Mouse (Mus musculus): ENCODE data around the gene Trpm5. TPM values are rescaled to one million over a fixed set of nuclear protein-coding genes. Genes with fewer than 3 reads are reported as not detected.

Trpm5 gene
- polyA plus RNA-seq (2015; fragmentation: Nextera tagmentation; extraction: Ambion mirVana) = 0.13 and 0.42 TPM in 2 replicates

DNA sequence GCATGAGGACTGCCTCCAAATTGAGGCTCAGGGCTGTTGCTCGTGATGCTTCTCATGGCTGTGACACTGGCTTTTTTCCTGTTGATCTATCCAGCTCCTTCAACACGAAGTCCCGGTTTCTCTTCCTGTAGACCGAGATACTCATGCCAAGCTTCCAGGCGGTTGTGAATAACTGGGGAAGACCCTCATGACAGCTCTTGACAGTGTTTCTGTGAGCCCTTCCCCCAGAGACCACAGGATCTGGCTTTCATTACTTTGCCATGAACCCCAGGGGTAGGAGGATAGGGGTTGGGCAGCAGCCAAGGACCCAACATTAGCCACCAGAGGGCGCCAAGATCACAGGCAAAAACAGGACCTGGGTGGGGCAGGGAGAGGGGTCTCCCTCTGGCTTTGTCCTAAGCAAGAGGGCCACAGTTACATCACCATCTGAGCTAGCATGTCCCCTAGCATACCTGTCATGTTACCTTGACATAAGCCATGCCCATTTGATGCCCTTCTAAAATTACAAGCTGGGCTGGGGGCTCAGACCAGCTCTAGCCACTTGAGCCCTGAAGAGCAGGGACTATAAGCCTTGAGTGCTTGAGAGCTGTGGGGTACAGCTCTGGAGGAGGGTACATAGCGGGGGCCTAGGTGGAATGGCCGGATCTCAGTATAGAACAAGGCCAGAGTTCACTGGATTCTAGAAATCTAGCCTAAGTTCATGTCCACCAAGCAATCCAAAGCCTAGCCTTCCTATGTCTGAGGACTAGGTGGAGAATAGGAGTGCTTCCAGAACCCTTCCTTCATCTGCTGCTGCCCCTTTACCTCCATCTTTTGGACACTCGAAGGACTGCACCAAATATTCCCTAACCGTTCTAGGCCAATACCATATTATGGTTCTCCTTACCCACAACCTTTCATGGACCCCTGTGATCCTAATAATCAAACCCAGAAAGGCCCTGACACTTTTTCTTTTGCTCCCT, at the start of gene Trpm5:
Gene Trpm5, minus strand, starts transcription at position 51 of the 962 bp plus-strand sequence.
- no peak within 1 kb of the TSS for H3K4me3 ChIP-seq (ENCODE audit: low read depth, low read length)
- H3K4me2 ChIP-seq (ENCODE audit: low read depth, low read length) = no peak within 1 kb of the TSS
- 42% methylated on average over 10 of the region's 10 CpGs for WGBS (ENCODE audit: insufficient replicate concordance)
- no peaks in the 10 kb centered on the region for H3K4me1 ChIP-seq (ENCODE audit: insufficient read depth)
- ATAC-seq = no peak
- H3K36me3 ChIP-seq (replicated peaks; ENCODE audit: insufficient read depth, low read length) = no peaks in the 10 kb centered on the region
- no peak within 1 kb of the TSS for H3K9ac ChIP-seq (replicated peaks)
- TF ChIP-seq CTCF (IDR thresholded peaks at IDR 0.05; ENCODE audit: low read depth) = peak; percentile 85
- no peak for TF ChIP-seq EP300 (IDR thresholded peaks at IDR 0.05; ENCODE audit: low read depth)
- DNase-seq = peak; percentile 72
- H3K27ac ChIP-seq (ENCODE audit: low read depth) = no peak within 1 kb of the TSS
- 0 out of 2 replicates have a peak, but pooled peaks cover 7% of the 10 kb centered on the region for H3K27me3 ChIP-seq (ENCODE audit: insufficient read depth, low read length)
- H3K9me3 ChIP-seq (ENCODE audit: low read length) = no peaks in the 10 kb centered on the region

GRCm38 (mm10) chr7:143142680-143143079, 48.2 kb upstream of the Trpm5 start:
- 63% methylated on average over 2 of the region's 2 CpGs for WGBS (ENCODE audit: insufficient replicate concordance)
- no peak overlapping the region for H3K4me2 ChIP-seq (ENCODE audit: low read depth, low read length)
- no peak overlapping the region for H3K27ac ChIP-seq (ENCODE audit: low read depth)
- no peaks in the 10 kb centered on the region for H3K36me3 ChIP-seq (replicated peaks; ENCODE audit: insufficient read depth, low read length)
- H3K9me3 ChIP-seq (ENCODE audit: low read length) = no peaks in the 10 kb centered on the region
- DNase-seq (no peak), ATAC-seq (no peak)
- TF ChIP-seq EP300 (IDR thresholded peaks at IDR 0.05; ENCODE audit: low read depth) (no peak), CTCF (IDR thresholded peaks at IDR 0.05; ENCODE audit: low read depth) (no peak)
- no peaks in the 10 kb centered on the region for H3K27me3 ChIP-seq (ENCODE audit: insufficient read depth, low read length)
- H3K4me1 ChIP-seq (ENCODE audit: insufficient read depth) = no peaks in the 10 kb centered on the region
- no peak overlapping the region for H3K9ac ChIP-seq (replicated peaks)
- H3K4me3 ChIP-seq (ENCODE audit: low read depth, low read length) = no peak overlapping the region

GRCm38 (mm10) chr7:143139932-143140331, 45.5 kb upstream of the Trpm5 start:
- DNase-seq (no peak), ATAC-seq (no peak)
- Histone ChIP-seq H3K27me3 (ENCODE audit: insufficient read depth, low read length) (no peaks in the 10 kb centered on the region), H3K9ac (replicated peaks) (no peak overlapping the region), H3K4me2 (ENCODE audit: low read depth, low read length) (no peak overlapping the region), H3K9me3 (ENCODE audit: low read length) (no peaks in the 10 kb centered on the region), H3K4me1 (ENCODE audit: insufficient read depth) (no peaks in the 10 kb centered on the region), H3K27ac (ENCODE audit: low read depth) (no peak overlapping the region), H3K4me3 (ENCODE audit: low read depth, low read length) (no peak overlapping the region), H3K36me3 (replicated peaks; ENCODE audit: insufficient read depth, low read length) (no peaks in the 10 kb centered on the region)
- TF ChIP-seq CTCF (IDR thresholded peaks at IDR 0.05; ENCODE audit: low read depth) (no peak), EP300 (IDR thresholded peaks at IDR 0.05; ENCODE audit: low read depth) (no peak)
- WGBS (ENCODE audit: insufficient replicate concordance) = 63% methylated on average over 4 of the region's 4 CpGs

DNA sequence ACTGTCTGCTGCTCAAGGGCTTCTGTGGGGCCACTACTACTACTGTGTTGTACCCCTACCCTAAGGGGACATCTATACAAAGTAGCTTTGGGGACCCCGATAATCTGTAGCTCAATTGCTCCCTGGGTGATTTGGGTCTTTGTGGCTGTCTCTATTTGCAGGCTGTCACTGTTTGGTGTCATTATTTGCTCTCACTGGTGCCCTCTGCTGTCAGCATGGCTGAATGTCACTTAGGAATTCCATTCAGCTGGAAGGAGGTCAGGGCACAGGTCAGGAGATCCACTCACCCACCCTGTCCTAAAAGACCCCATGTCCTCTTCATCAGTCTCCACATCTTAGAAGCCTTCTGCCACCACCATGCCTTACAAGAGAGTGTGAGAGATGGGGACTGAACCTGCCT, 44.3 kb upstream of the Trpm5 start:
- no peak for ATAC-seq

DNA sequence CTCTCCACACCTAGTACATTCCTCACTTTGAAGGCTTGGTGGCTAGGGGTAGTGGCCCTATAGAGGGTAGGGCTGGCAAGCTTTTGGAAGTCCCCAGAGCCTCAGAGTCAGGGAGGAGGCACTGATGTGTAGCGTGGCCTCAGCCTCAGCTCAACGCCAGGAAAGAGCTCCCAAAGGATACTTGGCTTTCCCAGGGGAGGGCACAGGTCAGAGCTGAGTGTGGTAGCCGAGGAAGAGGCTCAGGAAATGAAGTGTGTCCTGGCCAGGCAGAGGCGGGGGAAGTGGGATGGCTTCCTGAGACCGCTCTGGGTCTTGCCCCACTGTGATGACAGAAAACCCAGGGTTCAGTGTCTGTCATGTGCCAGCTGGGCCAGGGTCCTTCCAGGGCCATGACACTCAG, 42.1 kb upstream of the Trpm5 start:
- no peak for DNase-seq
- ATAC-seq = no peak
- 46% methylated on average over 5 of the region's 5 CpGs for WGBS (ENCODE audit: insufficient replicate concordance)
- TF ChIP-seq EP300 (IDR thresholded peaks at IDR 0.05; ENCODE audit: low read depth) (no peak), CTCF (IDR thresholded peaks at IDR 0.05; ENCODE audit: low read depth) (no peak)
- Histone ChIP-seq H3K4me3 (ENCODE audit: low read depth, low read length) (no peak overlapping the region), H3K27ac (ENCODE audit: low read depth) (no peak overlapping the region), H3K9ac (replicated peaks) (no peak overlapping the region), H3K27me3 (ENCODE audit: insufficient read depth, low read length) (no peaks in the 10 kb centered on the region), H3K36me3 (replicated peaks; ENCODE audit: insufficient read depth, low read length) (no peaks in the 10 kb centered on the region), H3K4me1 (ENCODE audit: insufficient read depth) (no peaks in the 10 kb centered on the region), H3K9me3 (ENCODE audit: low read length) (no peaks in the 10 kb centered on the region), H3K4me2 (ENCODE audit: low read depth, low read length) (no peak overlapping the region)

More for the DNA sequence above, 44.3 kb upstream of the Trpm5 start:
- H3K27me3 ChIP-seq (ENCODE audit: insufficient read depth, low read length) = no peaks in the 10 kb centered on the region
- H3K4me1 ChIP-seq (ENCODE audit: insufficient read depth) = no peaks in the 10 kb centered on the region
- no peak overlapping the region for H3K27ac ChIP-seq (ENCODE audit: low read depth)
- H3K4me3 ChIP-seq (ENCODE audit: low read depth, low read length) = no peak overlapping the region
- no peak overlapping the region for H3K4me2 ChIP-seq (ENCODE audit: low read depth, low read length)
- peak; percentile 69 for DNase-seq
- no peaks in the 10 kb centered on the region for H3K36me3 ChIP-seq (replicated peaks; ENCODE audit: insufficient read depth, low read length)
- 21% methylated on average over 1 of the region's 1 CpGs for WGBS (ENCODE audit: insufficient replicate concordance)
- H3K9ac ChIP-seq (replicated peaks) = no peak overlapping the region
- peak; percentile 77 for TF ChIP-seq CTCF (IDR thresholded peaks at IDR 0.05; ENCODE audit: low read depth)
- TF ChIP-seq EP300 (IDR thresholded peaks at IDR 0.05; ENCODE audit: low read depth) = no peak
- H3K9me3 ChIP-seq (ENCODE audit: low read length) = no peaks in the 10 kb centered on the region

DNA sequence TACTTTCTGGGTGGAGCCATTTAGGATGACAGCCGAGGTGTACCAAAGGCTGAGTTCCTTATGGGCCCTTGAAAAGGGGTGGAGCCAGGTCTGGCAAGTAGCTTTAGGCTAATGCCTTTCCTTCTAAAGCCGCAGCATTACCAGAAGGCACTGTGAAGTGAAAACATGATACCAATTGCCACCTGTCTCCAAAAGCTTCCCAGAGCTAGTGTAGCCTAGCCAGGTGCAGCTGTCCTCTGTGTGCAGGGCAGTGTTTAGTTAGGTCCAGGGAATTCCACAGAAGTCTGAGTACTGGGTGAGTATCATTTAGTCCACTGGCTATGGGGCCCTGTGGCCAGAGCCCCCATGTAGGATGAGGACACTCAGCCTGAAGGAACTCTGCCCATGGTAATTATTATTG, 41.7 kb upstream of the Trpm5 start:
- Histone ChIP-seq H3K9me3 (ENCODE audit: low read length) (no peaks in the 10 kb centered on the region), H3K4me1 (ENCODE audit: insufficient read depth) (no peaks in the 10 kb centered on the region), H3K27me3 (ENCODE audit: insufficient read depth, low read length) (no peaks in the 10 kb centered on the region), H3K4me2 (ENCODE audit: low read depth, low read length) (no peak overlapping the region), H3K27ac (ENCODE audit: low read depth) (no peak overlapping the region), H3K4me3 (ENCODE audit: low read depth, low read length) (no peak overlapping the region), H3K36me3 (replicated peaks; ENCODE audit: insufficient read depth, low read length) (no peaks in the 10 kb centered on the region), H3K9ac (replicated peaks) (no peak overlapping the region)
- WGBS (ENCODE audit: insufficient replicate concordance) = 40% methylated on average over 2 of the region's 2 CpGs
- no peak for ATAC-seq
- DNase-seq = no peak
- no peak for TF ChIP-seq EP300 (IDR thresholded peaks at IDR 0.05; ENCODE audit: low read depth)
- TF ChIP-seq CTCF (IDR thresholded peaks at IDR 0.05; ENCODE audit: low read depth) = no peak

All from liver, postnatal 0 days (tissue).